Mouse (Mus musculus): ENCODE data around the gene Pdlim5. TPM values are rescaled to one million over a fixed set of nuclear protein-coding genes. Genes with fewer than 3 reads are reported as not detected.

The Pdlim5 gene
- polyA plus RNA-seq, 1 experiment from 2014 or later: 15.0 TPM

GRCm38 (mm10) chr3:142353218-142353617, 42.3 kb downstream of the Pdlim5 start:
- Histone ChIP-seq H3K27ac (replicated peaks) (no peak overlapping the region), H3K4me1 (no peaks in the 10 kb centered on the region), H3K9ac (replicated peaks) (no peak overlapping the region), H3K36me3 (peaks cover 5% of the 10 kb centered on the region; the same call in 1 of the 2 replicates), H3K27me3 (no peaks in the 10 kb centered on the region), H3K9me3 (no peaks in the 10 kb centered on the region), H3K4me2 (replicated peaks) (no peak overlapping the region), H3K4me3 (no peak overlapping the region)
- no peak for ATAC-seq (ENCODE audit: low FRiP score, low read depth)
- 98% methylated on average over 1 of the region's 1 CpGs for WGBS

DNA sequence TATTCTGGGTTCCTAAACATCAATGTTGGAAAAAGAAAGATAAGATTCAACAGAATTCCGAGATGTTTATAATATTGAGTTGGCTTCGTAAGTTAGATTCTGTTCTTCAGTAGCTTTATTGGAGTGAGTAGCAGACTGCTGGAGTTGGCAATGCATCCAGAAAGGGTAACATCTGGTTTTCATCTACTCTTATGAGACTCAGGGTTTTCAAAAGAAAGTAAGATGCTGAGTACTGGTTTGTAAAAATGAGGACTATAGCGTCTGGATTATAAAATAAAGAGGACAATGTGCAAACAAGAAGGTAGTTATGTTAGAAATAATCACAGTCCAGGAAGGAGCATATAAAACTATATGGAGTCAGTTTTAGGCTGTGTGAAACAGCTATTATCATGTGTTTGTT, 45.0 kb downstream of the Pdlim5 start:
- no peak for ATAC-seq (ENCODE audit: low FRiP score, low read depth)
- 87% methylated on average over 3 of the region's 3 CpGs for WGBS

GRCm38 (mm10) chr3:142348816-142349631, 46.5 kb downstream of the Pdlim5 start:
- H3K4me2 ChIP-seq (replicated peaks): no peak overlapping the region
- H3K4me3 ChIP-seq: no peak overlapping the region
- 64% methylated on average over 5 of the region's 5 CpGs for WGBS
- H3K27me3 ChIP-seq: no peaks in the 10 kb centered on the region
- no peaks in the 10 kb centered on the region for H3K9me3 ChIP-seq
- ATAC-seq (ENCODE audit: low FRiP score, low read depth): no peak
- H3K36me3 ChIP-seq: peaks cover 5% of the 10 kb centered on the region; the same call in 1 of the 2 replicates
- no peak overlapping the region for H3K27ac ChIP-seq (replicated peaks)
- no peaks in the 10 kb centered on the region for H3K4me1 ChIP-seq
- H3K9ac ChIP-seq (replicated peaks): no peak overlapping the region

More for the DNA sequence above, 45.0 kb downstream of the Pdlim5 start:
- H3K4me1 ChIP-seq: no peaks in the 10 kb centered on the region
- no peaks in the 10 kb centered on the region for H3K27me3 ChIP-seq
- H3K9ac ChIP-seq (replicated peaks): no peak overlapping the region
- no peak overlapping the region for H3K27ac ChIP-seq (replicated peaks)
- no peak overlapping the region for H3K4me2 ChIP-seq (replicated peaks)
- H3K9me3 ChIP-seq: no peaks in the 10 kb centered on the region
- no peak overlapping the region for H3K4me3 ChIP-seq
- peaks cover 5% of the 10 kb centered on the region; the same call in 1 of the 2 replicates for H3K36me3 ChIP-seq

DNA sequence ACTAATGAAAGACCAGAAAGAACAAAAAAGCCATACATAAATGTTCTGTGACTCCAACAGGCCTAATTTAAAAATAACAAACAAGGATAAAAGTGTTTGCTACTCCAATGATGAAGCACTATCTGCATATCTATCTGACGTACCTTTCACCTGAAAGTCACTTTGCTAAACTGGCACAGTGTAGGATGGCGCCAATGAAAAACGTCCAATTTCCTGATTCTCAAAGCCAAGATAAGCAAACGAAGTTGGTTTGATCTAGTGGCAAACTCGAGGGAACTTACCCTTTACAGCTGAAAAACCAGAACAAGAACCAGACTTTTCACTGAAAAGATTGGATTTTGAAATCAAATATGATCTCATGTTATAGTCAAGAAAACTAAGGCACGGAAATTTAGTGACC, 49.2 kb downstream of the Pdlim5 start:
- Histone ChIP-seq H3K4me2 (replicated peaks) (no peak overlapping the region), H3K4me3 (no peak overlapping the region), H3K9ac (replicated peaks) (no peak overlapping the region), H3K27me3 (no peaks in the 10 kb centered on the region), H3K36me3 (peaks cover 5% of the 10 kb centered on the region; the same call in 1 of the 2 replicates), H3K4me1 (no peaks in the 10 kb centered on the region), H3K27ac (replicated peaks) (no peak overlapping the region), H3K9me3 (no peaks in the 10 kb centered on the region)
- ATAC-seq (ENCODE audit: low FRiP score, low read depth): no peak
- 91% methylated on average over 6 of the region's 6 CpGs for WGBS

DNA sequence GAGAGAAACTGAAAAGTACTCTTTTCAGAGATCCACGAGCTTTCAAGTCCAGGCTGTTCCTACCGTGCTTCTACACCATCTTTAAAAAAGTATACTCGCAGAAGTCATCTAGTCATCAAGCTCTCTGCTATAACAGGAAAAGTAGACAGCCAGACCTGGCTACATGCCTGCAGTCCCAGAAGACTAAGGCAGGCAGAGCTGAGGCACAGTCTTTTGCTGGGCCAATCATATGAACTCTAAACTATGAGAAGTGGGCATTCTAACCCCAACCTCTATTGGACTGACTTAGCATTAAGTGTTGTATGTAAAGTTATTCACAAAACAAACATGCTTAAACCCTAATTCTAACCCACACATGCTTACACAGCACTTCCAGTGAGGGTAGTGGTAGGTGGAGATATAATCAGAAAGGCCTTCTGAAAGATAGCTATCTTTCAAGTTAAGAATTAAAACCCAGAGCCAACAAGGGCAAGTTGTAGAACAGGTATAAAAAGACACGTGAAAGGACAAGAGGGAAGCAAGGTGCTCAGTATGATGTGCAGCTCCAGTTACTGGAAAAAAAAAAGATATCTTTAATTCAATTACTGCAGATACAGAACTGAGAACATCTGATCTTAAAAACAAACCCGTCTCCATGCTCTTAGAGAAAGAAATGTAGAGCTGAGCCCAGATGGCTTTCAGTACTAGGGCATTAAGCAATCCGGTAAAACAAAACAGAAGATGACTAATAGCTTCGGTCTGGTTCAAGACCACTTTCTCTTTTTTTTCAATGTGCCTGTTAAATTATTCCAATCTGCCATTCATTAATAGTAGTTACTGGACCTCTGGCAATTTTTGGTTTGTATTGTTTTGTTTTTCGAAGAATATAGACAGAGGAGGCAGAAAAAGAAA, 50.0 kb downstream of the Pdlim5 start:
- peaks cover 5% of the 10 kb centered on the region; the same call in 1 of the 2 replicates for H3K36me3 ChIP-seq
- H3K27me3 ChIP-seq: no peaks in the 10 kb centered on the region
- no peak overlapping the region for H3K4me3 ChIP-seq
- H3K9me3 ChIP-seq: no peaks in the 10 kb centered on the region
- no peak for ATAC-seq (ENCODE audit: low FRiP score, low read depth)
- WGBS: 88% methylated on average over 8 of the region's 8 CpGs
- no peak overlapping the region for H3K4me2 ChIP-seq (replicated peaks)
- H3K9ac ChIP-seq (replicated peaks): no peak overlapping the region
- peaks cover 3% of the 10 kb centered on the region; the same call in 1 of the 2 replicates for H3K4me1 ChIP-seq
- H3K27ac ChIP-seq (replicated peaks): no peak overlapping the region

GRCm38 (mm10) chr3:142343786-142344185, 51.7 kb downstream of the Pdlim5 start:
- no peak for ATAC-seq (ENCODE audit: low FRiP score, low read depth)
- 93% methylated on average over 2 of the region's 2 CpGs for whole genome bisulfite sequencing
- no peak overlapping the region for H3K4me2 ChIP-seq (replicated peaks)

GRCm38 (mm10) chr3:142340701-142341100, 54.8 kb downstream of the Pdlim5 start:
- no peak overlapping the region for H3K9ac ChIP-seq (replicated peaks)
- no peak overlapping the region for H3K4me2 ChIP-seq (replicated peaks)
- no peak for ATAC-seq (ENCODE audit: low FRiP score, low read depth)
- no peaks in the 10 kb centered on the region for H3K27me3 ChIP-seq
- H3K27ac ChIP-seq (replicated peaks): no peak overlapping the region
- no peaks in the 10 kb centered on the region for H3K36me3 ChIP-seq
- H3K9me3 ChIP-seq: no peaks in the 10 kb centered on the region
- peaks cover 3% of the 10 kb centered on the region; the same call in 1 of the 2 replicates for H3K4me1 ChIP-seq
- WGBS: 56% methylated on average over 2 of the region's 2 CpGs
- no peak overlapping the region for H3K4me3 ChIP-seq

More at GRCm38 (mm10) chr3:142343786-142344185, 51.7 kb downstream of the Pdlim5 start:
- Histone ChIP-seq H3K4me1 (peaks cover 3% of the 10 kb centered on the region; the same call in 1 of the 2 replicates), H3K27me3 (no peaks in the 10 kb centered on the region), H3K9ac (replicated peaks) (no peak overlapping the region), H3K9me3 (no peaks in the 10 kb centered on the region), H3K27ac (replicated peaks) (no peak overlapping the region), H3K36me3 (peaks cover 4% of the 10 kb centered on the region; the same call in 1 of the 2 replicates), H3K4me3 (no peak overlapping the region)

- Histone ChIP-seq H3K9ac (replicated peaks) (no peak overlapping the region), H3K36me3 (no peaks in the 10 kb centered on the region), H3K4me1 (peaks cover 3% of the 10 kb centered on the region; the same call in 1 of the 2 replicates), H3K4me3 (no peak overlapping the region), H3K27me3 (no peaks in the 10 kb centered on the region), H3K9me3 (no peaks in the 10 kb centered on the region), H3K27ac (replicated peaks) (no peak overlapping the region), H3K4me2 (replicated peaks) (no peak overlapping the region)
- 72% methylated on average over 6 of the region's 6 CpGs for WGBS
- ATAC-seq (ENCODE audit: low FRiP score, low read depth): no peak
Measured at GRCm38 (mm10) chr3:142339440-142340251, 55.9 kb downstream of the Pdlim5 start.

GRCm38 (mm10) chr3:142338058-142338457, 57.4 kb downstream of the Pdlim5 start:
- Histone ChIP-seq H3K9me3 (no peaks in the 10 kb centered on the region), H3K4me1 (peaks cover 3% of the 10 kb centered on the region; the same call in 1 of the 2 replicates), H3K36me3 (no peaks in the 10 kb centered on the region), H3K9ac (replicated peaks) (no peak overlapping the region), H3K27me3 (no peaks in the 10 kb centered on the region), H3K4me2 (replicated peaks) (no peak overlapping the region), H3K4me3 (no peak overlapping the region), H3K27ac (replicated peaks) (no peak overlapping the region)
- 78% methylated on average over 4 of the region's 4 CpGs for WGBS
- no peak for ATAC-seq (ENCODE audit: low FRiP score, low read depth)

- Histone ChIP-seq H3K4me2 (replicated peaks) (no peak overlapping the region), H3K9ac (replicated peaks) (no peak overlapping the region), H3K4me1 (no peaks in the 10 kb centered on the region), H3K4me3 (no peak overlapping the region), H3K27me3 (0 out of 2 replicates have a peak, but pooled peaks cover 3% of the 10 kb centered on the region), H3K27ac (replicated peaks) (no peak overlapping the region), H3K36me3 (no peaks in the 10 kb centered on the region), H3K9me3 (no peaks in the 10 kb centered on the region)
- 89% methylated on average over 3 of the region's 3 CpGs for WGBS
- ATAC-seq (ENCODE audit: low FRiP score, low read depth): no peak
Measured at GRCm38 (mm10) chr3:142334496-142334895, 61.0 kb downstream of the Pdlim5 start.

GRCm38 (mm10) chr3:142333458-142333857, 62.0 kb downstream of the Pdlim5 start:
- no peaks in the 10 kb centered on the region for H3K9me3 ChIP-seq
- H3K4me1 ChIP-seq: no peaks in the 10 kb centered on the region
- H3K36me3 ChIP-seq: no peaks in the 10 kb centered on the region
- H3K27me3 ChIP-seq: 0 out of 2 replicates have a peak, but pooled peaks cover 3% of the 10 kb centered on the region
- WGBS: 94% methylated on average over 1 of the region's 1 CpGs
- H3K27ac ChIP-seq (replicated peaks): no peak overlapping the region
- H3K9ac ChIP-seq (replicated peaks): no peak overlapping the region
- H3K4me3 ChIP-seq: no peak overlapping the region
- no peak overlapping the region for H3K4me2 ChIP-seq (replicated peaks)
- ATAC-seq (ENCODE audit: low FRiP score, low read depth): no peak

Data from midbrain, embryonic 12.5 days (tissue).